Mouse (Mus musculus): ENCODE results near the gene Foxq1. TPM values are rescaled to one million over a fixed set of nuclear protein-coding genes. Genes with fewer than 3 reads are reported as not detected.

Foxq1 gene
- polyA plus RNA-seq, 1 experiment, result 13.9 TPM

GRCm38 (mm10) chr13:31557768-31558520 lies 2.0 kb downstream of the Foxq1 start:
- H3K36me3 ChIP-seq (ENCODE audit: control insufficient read depth, insufficient read depth, low read length), result no peaks in the 10 kb centered on the region
- peak; percentile 87 for DNase-seq
- H3K4me1 ChIP-seq (ENCODE audit: control insufficient read depth, insufficient read depth, low read length), result no peaks in the 10 kb centered on the region
- H3K27me3 ChIP-seq (replicated peaks; ENCODE audit: control insufficient read depth, insufficient read depth, low read length), result peaks cover 1% of the 10 kb centered on the region; the same call in 1 of the 2 replicates
- 1% methylated on average over 73 of the region's 73 CpGs for WGBS
- peak overlapping the region; percentile 37; the same call in 1 of the 2 replicates for H3K27ac ChIP-seq (ENCODE audit: insufficient read depth, low read depth, low read length)
- H3K4me3 ChIP-seq (ENCODE audit: insufficient read depth, low read depth, low read length), result peak overlapping the region; percentile 62
- TF ChIP-seq CTCF (conservative IDR thresholded peaks at IDR 0.05; ENCODE audit: insufficient read depth, insufficient read length, low read depth, low read length), result no peak
- no peak for TF ChIP-seq POLR2A (IDR thresholded peaks at IDR 0.05; ENCODE audit: low read depth, low read length)

- DNase-seq, result peak; percentile 41
- Histone ChIP-seq H3K36me3 (ENCODE audit: control insufficient read depth, insufficient read depth, low read length) (no peaks in the 10 kb centered on the region), H3K27ac (ENCODE audit: insufficient read depth, low read depth, low read length) (peak within 1 kb of the TSS; percentile 39), H3K4me3 (ENCODE audit: insufficient read depth, low read depth, low read length) (peak within 1 kb of the TSS; percentile 62), H3K27me3 (replicated peaks; ENCODE audit: control insufficient read depth, insufficient read depth, low read length) (peaks cover 2% of the 10 kb centered on the region; the same call in 1 of the 2 replicates), H3K4me1 (ENCODE audit: control insufficient read depth, insufficient read depth, low read length) (no peaks in the 10 kb centered on the region)
- 2% methylated on average over 88 of the region's 88 CpGs for WGBS
- TF ChIP-seq CTCF (conservative IDR thresholded peaks at IDR 0.05; ENCODE audit: insufficient read depth, insufficient read length, low read depth, low read length) (no peak), POLR2A (IDR thresholded peaks at IDR 0.05; ENCODE audit: low read depth, low read length) (no peak)
Observed at GRCm38 (mm10) chr13:31558521-31559418, 2.8 kb downstream of the Foxq1 start, which contains the start of gene A530084C06Rik. A530084C06Rik (minus strand) TSS chr13:31559333.

- peak; percentile 76 for DNase-seq
- H3K27me3 ChIP-seq (replicated peaks; ENCODE audit: control insufficient read depth, insufficient read depth, low read length), result peaks cover 2% of the 10 kb centered on the region; the same call in 1 of the 2 replicates
- TF ChIP-seq CTCF (conservative IDR thresholded peaks at IDR 0.05; ENCODE audit: insufficient read depth, insufficient read length, low read depth, low read length) (peak; percentile 72), POLR2A (IDR thresholded peaks at IDR 0.05; ENCODE audit: low read depth, low read length) (no peak)
- peak overlapping the region; percentile 39 for H3K27ac ChIP-seq (ENCODE audit: insufficient read depth, low read depth, low read length)
- H3K4me3 ChIP-seq (ENCODE audit: insufficient read depth, low read depth, low read length), result peak overlapping the region; percentile 62
- WGBS, result 2% methylated on average over 88 of the region's 92 CpGs
- H3K4me1 ChIP-seq (ENCODE audit: control insufficient read depth, insufficient read depth, low read length), result no peaks in the 10 kb centered on the region
- no peaks in the 10 kb centered on the region for H3K36me3 ChIP-seq (ENCODE audit: control insufficient read depth, insufficient read depth, low read length)
Observed at GRCm38 (mm10) chr13:31559419-31560144, 3.6 kb downstream of the Foxq1 start.

- no peak for TF ChIP-seq CTCF (conservative IDR thresholded peaks at IDR 0.05; ENCODE audit: insufficient read depth, insufficient read length, low read depth, low read length)
- TF ChIP-seq POLR2A (IDR thresholded peaks at IDR 0.05; ENCODE audit: low read depth, low read length), result no peak
- no peaks in the 10 kb centered on the region for H3K36me3 ChIP-seq (ENCODE audit: control insufficient read depth, insufficient read depth, low read length)
- DNase-seq, result peak; percentile 21
- no peaks in the 10 kb centered on the region for H3K4me1 ChIP-seq (ENCODE audit: control insufficient read depth, insufficient read depth, low read length)
- H3K4me3 ChIP-seq (ENCODE audit: insufficient read depth, low read depth, low read length), result no peak overlapping the region
- no peak overlapping the region for H3K27ac ChIP-seq (ENCODE audit: insufficient read depth, low read depth, low read length)
- H3K27me3 ChIP-seq (replicated peaks; ENCODE audit: control insufficient read depth, insufficient read depth, low read length), result peaks cover 1% of the 10 kb centered on the region; the same call in 1 of the 2 replicates
- WGBS, result 30% methylated on average over 6 of the region's 6 CpGs
Observed at GRCm38 (mm10) chr13:31564394-31564793, 8.5 kb downstream of the Foxq1 start.

GRCm38 (mm10) chr13:31567099-31567498 lies 11.2 kb downstream of the Foxq1 start:
- no peak overlapping the region for H3K4me3 ChIP-seq (ENCODE audit: insufficient read depth, low read depth, low read length)
- WGBS, result 79% methylated on average over 8 of the region's 8 CpGs
- no peak overlapping the region for H3K27ac ChIP-seq (ENCODE audit: insufficient read depth, low read depth, low read length)
- H3K4me1 ChIP-seq (ENCODE audit: control insufficient read depth, insufficient read depth, low read length), result no peaks in the 10 kb centered on the region
- peaks cover 1% of the 10 kb centered on the region; the same call in 1 of the 2 replicates for H3K27me3 ChIP-seq (replicated peaks; ENCODE audit: control insufficient read depth, insufficient read depth, low read length)
- TF ChIP-seq POLR2A (IDR thresholded peaks at IDR 0.05; ENCODE audit: low read depth, low read length) (no peak), CTCF (conservative IDR thresholded peaks at IDR 0.05; ENCODE audit: insufficient read depth, insufficient read length, low read depth, low read length) (no peak)
- no peaks in the 10 kb centered on the region for H3K36me3 ChIP-seq (ENCODE audit: control insufficient read depth, insufficient read depth, low read length)
- DNase-seq, result no peak

GRCm38 (mm10) chr13:31567617-31568294 lies 11.8 kb downstream of the Foxq1 start:
- Histone ChIP-seq H3K27ac (ENCODE audit: insufficient read depth, low read depth, low read length) (no peak overlapping the region), H3K4me1 (ENCODE audit: control insufficient read depth, insufficient read depth, low read length) (no peaks in the 10 kb centered on the region), H3K36me3 (ENCODE audit: control insufficient read depth, insufficient read depth, low read length) (no peaks in the 10 kb centered on the region), H3K27me3 (replicated peaks; ENCODE audit: control insufficient read depth, insufficient read depth, low read length) (peaks cover 1% of the 10 kb centered on the region; the same call in 1 of the 2 replicates), H3K4me3 (ENCODE audit: insufficient read depth, low read depth, low read length) (no peak overlapping the region)
- TF ChIP-seq CTCF (conservative IDR thresholded peaks at IDR 0.05; ENCODE audit: insufficient read depth, insufficient read length, low read depth, low read length) (no peak), POLR2A (IDR thresholded peaks at IDR 0.05; ENCODE audit: low read depth, low read length) (no peak)
- 87% methylated on average over 6 of the region's 6 CpGs for WGBS
- DNase-seq, result no peak
